Mouse (Mus musculus): ENCODE results near the gene Oas3. TPM values are rescaled to one million over a fixed set of nuclear protein-coding genes. Genes with fewer than 3 reads are reported as not detected.

The Oas3 gene
- total RNA-seq, 1 experiment, result 1.6 TPM

DNA sequence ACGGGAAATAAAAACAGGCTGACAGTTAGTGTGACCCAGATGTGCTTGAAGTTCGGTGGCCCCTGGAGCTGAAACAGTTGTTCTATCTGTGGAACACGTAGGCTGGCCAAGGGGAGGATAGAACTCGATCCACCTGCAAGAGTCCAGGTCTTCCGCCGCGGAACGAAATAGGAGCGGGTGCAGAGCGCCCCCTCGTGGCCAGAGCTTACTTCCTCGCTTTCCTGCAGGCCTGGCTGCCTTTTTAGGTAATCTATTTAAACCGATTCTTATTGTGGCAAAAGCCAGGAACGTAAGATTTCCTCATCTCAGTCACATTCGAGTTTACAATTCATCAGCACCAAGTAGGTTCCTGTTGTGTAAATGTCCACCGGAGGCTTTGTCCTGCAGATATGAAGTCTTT, 63.1 kb downstream of the Oas3 start:
- no peak for TF ChIP-seq MAFK (IDR thresholded peaks at IDR 0.05; ENCODE audit: insufficient read depth, low read depth, low read length)
- TF ChIP-seq ZNF384 (IDR thresholded peaks at IDR 0.05; ENCODE audit: low read depth, low read length), result no peak
- no peak for TF ChIP-seq CHD2 (IDR thresholded peaks at IDR 0.05; ENCODE audit: low read depth, low read length)
- peak; percentile 80; the same call in 1 of the 2 replicates for TF ChIP-seq ZC3H11A (IDR thresholded peaks at IDR 0.05; ENCODE audit: borderline replicate concordance, low read depth, low read length)
- no peak for TF ChIP-seq HCFC1 (IDR thresholded peaks at IDR 0.05; ENCODE audit: borderline replicate concordance, insufficient read depth, low read length)
- Histone ChIP-seq H3K9me3 (ENCODE audit: control insufficient read depth, insufficient read depth, low read depth, low read length) (no peaks in the 10 kb centered on the region), H3K4me3 (ENCODE audit: insufficient read depth in 1 of 2, low read depth in 1 of 2, low read length in 2 of 2, poor library complexity in 1 of 2, severe bottlenecking in 1 of 2) (no peak overlapping the region), H3K9ac (ENCODE audit: insufficient read depth, low read depth, low read length, poor library complexity, severe bottlenecking) (no peak overlapping the region; the same call in 1 of the 2 replicates), H3K4me1 (ENCODE audit: control insufficient read depth in 2 of 2, insufficient read depth in 2 of 2, low read length in 2 of 2, poor library complexity in 1 of 2) (peaks cover 2 to 7% of the 10 kb centered on the region in 2 experiments; a peak in 2 of 4 replicates), H3K36me3 (ENCODE audit: control insufficient read depth, insufficient read depth, low read length, poor library complexity, severe bottlenecking) (no peaks in the 10 kb centered on the region), H3K27ac (ENCODE audit: insufficient read depth, low read depth, low read length, poor library complexity, severe bottlenecking) (no peak overlapping the region)
- in situ Hi-C loops (cut with MboI; ENCODE audit: low sequenced_read_pairs in 2 of 2, unreplicated experiment in 2 of 2), result no loop called here
- peak; percentile 73 for DNase-seq (ENCODE audit: low read depth, low spot score)

DNA sequence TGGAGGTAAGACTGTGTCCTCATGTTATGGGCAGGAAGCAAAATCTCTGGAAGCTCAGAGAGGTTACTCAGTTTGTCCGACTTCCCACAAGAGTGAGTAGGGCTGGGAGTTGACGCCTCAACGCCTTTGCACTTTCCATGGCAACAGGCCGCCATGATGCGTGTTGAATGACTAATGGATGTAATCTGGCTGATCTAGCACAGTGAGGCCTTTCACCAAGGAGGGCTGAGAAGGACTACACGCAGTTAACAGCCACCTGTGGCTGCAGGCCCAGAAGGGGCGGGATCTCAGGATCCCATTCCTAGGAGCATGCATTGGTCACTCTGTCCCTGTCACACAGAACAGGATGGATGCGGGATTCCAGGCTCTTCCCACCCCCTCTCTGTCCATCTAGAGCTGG, 64.7 kb downstream of the Oas3 start:
- DNase-seq (ENCODE audit: low read depth, low spot score), result no peak
- no peak for TF ChIP-seq MAFK (IDR thresholded peaks at IDR 0.05; ENCODE audit: insufficient read depth, low read depth, low read length)
- TF ChIP-seq HCFC1 (IDR thresholded peaks at IDR 0.05; ENCODE audit: borderline replicate concordance, insufficient read depth, low read length), result no peak
- no peak for TF ChIP-seq ZNF384 (IDR thresholded peaks at IDR 0.05; ENCODE audit: low read depth, low read length)
- TF ChIP-seq ZC3H11A (IDR thresholded peaks at IDR 0.05; ENCODE audit: borderline replicate concordance, low read depth, low read length), result no peak
- no peak for TF ChIP-seq CHD2 (IDR thresholded peaks at IDR 0.05; ENCODE audit: low read depth, low read length)
- H3K36me3 ChIP-seq (ENCODE audit: control insufficient read depth, insufficient read depth, low read length, poor library complexity, severe bottlenecking), result no peaks in the 10 kb centered on the region
- peaks cover 0 to 2% of the 10 kb centered on the region in 2 experiments; a peak in 1 of 4 replicates for H3K4me1 ChIP-seq (ENCODE audit: control insufficient read depth in 2 of 2, insufficient read depth in 2 of 2, low read length in 2 of 2, poor library complexity in 1 of 2)
- no peak overlapping the region for H3K27ac ChIP-seq (ENCODE audit: insufficient read depth, low read depth, low read length, poor library complexity, severe bottlenecking)
- H3K9me3 ChIP-seq (ENCODE audit: control insufficient read depth, insufficient read depth, low read depth, low read length), result no peaks in the 10 kb centered on the region
- no peak overlapping the region for H3K9ac ChIP-seq (ENCODE audit: insufficient read depth, low read depth, low read length, poor library complexity, severe bottlenecking)
- H3K4me3 ChIP-seq (ENCODE audit: insufficient read depth in 1 of 2, low read depth in 1 of 2, low read length in 2 of 2, poor library complexity in 1 of 2, severe bottlenecking in 1 of 2), result no peak overlapping the region
- in situ Hi-C loops (cut with MboI; ENCODE audit: low sequenced_read_pairs in 2 of 2, unreplicated experiment in 2 of 2), result no loop called here

DNA sequence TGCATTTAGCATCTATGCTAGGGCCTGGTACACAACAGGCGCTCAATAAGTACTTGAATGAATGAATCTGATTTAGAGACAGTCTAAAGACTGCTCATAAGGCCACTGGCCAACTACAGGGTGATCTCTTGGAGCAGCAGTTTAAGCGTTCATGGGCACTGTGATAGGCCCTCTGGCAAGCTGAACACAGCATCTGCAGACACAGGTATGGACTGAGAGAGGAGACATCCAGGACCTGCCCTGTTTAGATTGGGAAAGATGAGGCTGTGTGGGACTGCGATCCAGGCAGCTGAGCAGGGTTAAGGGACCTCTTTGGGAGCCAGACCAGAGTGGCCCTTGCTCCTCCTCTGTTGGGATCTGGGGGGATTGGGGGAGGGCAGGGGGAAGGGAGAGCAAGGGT, 65.6 kb downstream of the Oas3 start, which contains the start of gene Dtx1:
Gene Dtx1, minus strand, starts transcription at position 101 of the 400 bp plus-strand sequence.
- no peaks in the 10 kb centered on the region for H3K36me3 ChIP-seq (ENCODE audit: control insufficient read depth, insufficient read depth, low read length, poor library complexity, severe bottlenecking)
- H3K27ac ChIP-seq (ENCODE audit: insufficient read depth, low read depth, low read length, poor library complexity, severe bottlenecking), result no peak within 1 kb of the TSS
- DNase-seq (ENCODE audit: low read depth, low spot score), result no peak
- H3K4me3 ChIP-seq (ENCODE audit: insufficient read depth in 1 of 2, low read depth in 1 of 2, low read length in 2 of 2, poor library complexity in 1 of 2, severe bottlenecking in 1 of 2), result peak within 1 kb of the TSS; percentile 43 to 51
- TF ChIP-seq ZNF384 (IDR thresholded peaks at IDR 0.05; ENCODE audit: low read depth, low read length), result no peak
- TF ChIP-seq MAFK (IDR thresholded peaks at IDR 0.05; ENCODE audit: insufficient read depth, low read depth, low read length), result no peak
- no peak for TF ChIP-seq CHD2 (IDR thresholded peaks at IDR 0.05; ENCODE audit: low read depth, low read length)
- no peak for TF ChIP-seq ZC3H11A (IDR thresholded peaks at IDR 0.05; ENCODE audit: borderline replicate concordance, low read depth, low read length)
- no peak for TF ChIP-seq HCFC1 (IDR thresholded peaks at IDR 0.05; ENCODE audit: borderline replicate concordance, insufficient read depth, low read length)
- H3K9ac ChIP-seq (ENCODE audit: insufficient read depth, low read depth, low read length, poor library complexity, severe bottlenecking), result peak within 1 kb of the TSS; percentile 54; the same call in 1 of the 2 replicates
- H3K4me1 ChIP-seq (ENCODE audit: control insufficient read depth in 2 of 2, insufficient read depth in 2 of 2, low read length in 2 of 2, poor library complexity in 1 of 2), result peaks cover 0 to 6% of the 10 kb centered on the region in 2 experiments; a peak in 1 of 4 replicates
- H3K9me3 ChIP-seq (ENCODE audit: control insufficient read depth, insufficient read depth, low read depth, low read length), result no peaks in the 10 kb centered on the region
- in situ Hi-C loops (cut with MboI; ENCODE audit: low sequenced_read_pairs in 2 of 2, unreplicated experiment in 2 of 2), result no loop called here

DNA sequence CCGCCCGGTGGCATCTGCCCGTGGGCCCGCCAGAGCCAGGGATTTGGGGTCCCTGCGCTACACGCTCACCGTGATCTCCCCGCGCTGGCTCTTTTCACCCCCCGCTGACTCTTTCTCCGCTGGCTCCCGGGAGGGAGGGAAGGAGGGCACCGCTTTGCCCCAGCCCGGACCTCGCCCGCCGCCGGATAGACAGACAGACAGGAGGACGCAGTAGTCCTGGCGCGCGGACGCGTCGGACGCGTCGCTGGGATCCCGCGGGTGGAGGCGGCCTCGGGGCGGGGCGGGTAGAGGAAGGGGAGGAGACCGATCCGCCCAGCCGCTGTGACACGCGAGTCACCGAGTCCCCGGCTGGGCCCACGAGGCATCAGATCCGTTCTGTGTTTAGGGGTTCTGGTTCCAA, 66.0 kb downstream of the Oas3 start:
- H3K4me1 ChIP-seq (ENCODE audit: control insufficient read depth in 2 of 2, insufficient read depth in 2 of 2, low read length in 2 of 2, poor library complexity in 1 of 2), result peaks cover 0 to 8% of the 10 kb centered on the region in 2 experiments; a peak in 2 of 4 replicates
- no peaks in the 10 kb centered on the region for H3K36me3 ChIP-seq (ENCODE audit: control insufficient read depth, insufficient read depth, low read length, poor library complexity, severe bottlenecking)
- H3K4me3 ChIP-seq (ENCODE audit: insufficient read depth in 1 of 2, low read depth in 1 of 2, low read length in 2 of 2, poor library complexity in 1 of 2, severe bottlenecking in 1 of 2), result peak overlapping the region; percentile 43 to 51
- TF ChIP-seq ZC3H11A (IDR thresholded peaks at IDR 0.05; ENCODE audit: borderline replicate concordance, low read depth, low read length), result no peak
- TF ChIP-seq MAFK (IDR thresholded peaks at IDR 0.05; ENCODE audit: insufficient read depth, low read depth, low read length), result no peak
- no peak for TF ChIP-seq ZNF384 (IDR thresholded peaks at IDR 0.05; ENCODE audit: low read depth, low read length)
- no peak for TF ChIP-seq HCFC1 (IDR thresholded peaks at IDR 0.05; ENCODE audit: borderline replicate concordance, insufficient read depth, low read length)
- TF ChIP-seq CHD2 (IDR thresholded peaks at IDR 0.05; ENCODE audit: low read depth, low read length), result no peak
- H3K9me3 ChIP-seq (ENCODE audit: control insufficient read depth, insufficient read depth, low read depth, low read length), result no peaks in the 10 kb centered on the region
- H3K9ac ChIP-seq (ENCODE audit: insufficient read depth, low read depth, low read length, poor library complexity, severe bottlenecking), result peak overlapping the region; percentile 54; the same call in 1 of the 2 replicates
- DNase-seq (ENCODE audit: low read depth, low spot score), result no peak
- no peak overlapping the region for H3K27ac ChIP-seq (ENCODE audit: insufficient read depth, low read depth, low read length, poor library complexity, severe bottlenecking)
- in situ Hi-C loops (cut with MboI; ENCODE audit: low sequenced_read_pairs in 2 of 2, unreplicated experiment in 2 of 2), result no loop called here

All from ES-E14 (cell line).